Mouse (Mus musculus): ENCODE results near the gene Gm42906.

- TF ChIP-seq CTCF (IDR thresholded peaks at IDR 0.05; ENCODE audit: insufficient read depth, low read depth, low read length) (no peak), POLR2A (IDR thresholded peaks at IDR 0.05; ENCODE audit: insufficient read depth, low read depth, low read length) (no peak)
These were observed 60.0 kb downstream of the Gm42906 start for GRCm38 (mm10) chr5:151367881-151368394.

Measured in olfactory bulb, adult 2 months (tissue).